Mouse (Mus musculus) liver, adult (tissue): ENCODE measurements around the gene Adgre5.
A peak's percentile ranks its signal among the peaks of the same experiment; 100 is the strongest.

Source experiments
- GATA4 ChIP-seq: IDR thresholded peaks from 2 replicates; pipeline ENCODE4 v1.6.1; 2014; ENCODE audit warnings: mild to moderate bottlenecking, low read length; ENCODE audit not compliant: insufficient replicate concordance

Adgre5 gene

DNA sequence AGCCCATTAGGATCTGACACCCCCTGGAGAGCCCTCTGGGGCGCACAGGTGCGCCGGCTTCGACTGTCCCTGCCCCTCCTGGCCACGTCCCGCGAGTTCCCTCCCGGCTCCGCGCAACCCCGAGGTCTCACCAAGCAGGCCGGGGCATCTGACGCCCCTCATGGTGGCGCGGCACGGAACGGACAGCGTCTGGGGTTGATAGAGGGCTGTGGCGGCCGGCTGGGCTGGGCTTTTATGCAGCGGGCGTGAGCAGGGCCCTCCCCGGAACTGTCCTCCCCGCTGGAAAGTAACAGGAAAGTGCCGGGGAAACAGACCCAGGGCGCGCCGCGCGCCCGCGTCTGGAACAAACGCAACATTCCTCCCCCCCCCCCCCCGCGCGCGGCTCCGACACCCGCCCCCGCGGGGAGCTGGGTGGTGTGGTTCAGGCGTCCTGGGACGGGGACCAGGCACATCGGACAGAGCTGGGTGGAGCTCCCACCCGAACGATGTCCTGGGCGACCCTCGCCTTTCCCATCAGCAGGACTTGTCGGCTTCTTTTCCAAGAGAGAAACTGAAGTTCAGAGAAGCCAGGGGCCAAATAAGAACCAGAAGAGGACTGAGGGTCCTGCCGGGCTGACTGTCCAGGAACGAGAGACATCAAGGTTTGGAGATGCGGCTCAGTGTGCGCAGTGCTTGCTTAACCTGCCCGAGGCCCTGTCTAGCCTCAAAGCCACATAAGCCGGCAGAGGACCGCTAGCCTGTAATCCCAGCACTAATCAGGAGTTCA lies at the start of gene Adgre5:
Adgre5 (minus strand) TSS at position 351 of the 766 bp plus-strand sequence.
- TF ChIP-seq GATA4, result peak; percentile 41; the same call in 1 of the 2 replicates

DNA sequence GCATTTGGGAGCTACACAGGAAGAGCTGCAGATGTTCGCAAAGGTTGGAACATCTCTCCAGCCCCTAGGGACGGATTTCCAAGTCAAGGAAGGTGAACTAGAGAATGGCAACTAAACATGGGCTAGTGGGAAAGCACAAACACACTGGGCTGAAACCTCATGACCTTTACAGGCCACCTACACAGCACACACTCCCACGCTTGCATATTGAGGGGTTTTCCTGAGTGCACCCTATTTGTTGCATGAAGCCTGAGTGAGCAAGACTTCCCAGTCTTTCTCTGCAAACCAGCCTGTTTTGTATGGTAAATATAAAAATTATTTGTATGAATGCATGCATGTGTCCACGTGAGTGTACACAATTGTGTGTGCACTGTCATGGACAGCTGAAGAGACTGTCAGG lies 48.7 kb upstream of the Adgre5 start:
- no peak for TF ChIP-seq GATA4

DNA sequence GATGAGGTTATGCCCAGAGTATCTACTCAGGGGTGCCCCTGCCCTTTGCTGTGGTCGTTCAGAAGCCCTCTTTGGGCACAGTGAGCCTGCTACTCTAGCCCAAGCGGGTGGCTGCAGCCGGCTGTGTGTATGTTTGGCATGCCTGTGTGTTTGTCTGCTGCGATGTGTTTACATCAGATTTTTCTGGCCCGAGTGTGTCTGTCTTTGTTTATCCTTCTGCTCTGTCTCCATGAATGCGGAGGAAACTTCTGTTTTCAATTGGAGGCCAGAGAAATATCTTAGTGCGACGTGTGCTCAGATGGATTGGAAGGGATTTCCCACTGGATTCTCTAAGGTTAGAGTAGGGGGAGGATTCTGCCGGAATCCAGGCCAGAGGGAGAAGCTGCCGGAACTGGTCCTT lies 43.9 kb upstream of the Adgre5 start:
- TF ChIP-seq GATA4, result no peak

DNA sequence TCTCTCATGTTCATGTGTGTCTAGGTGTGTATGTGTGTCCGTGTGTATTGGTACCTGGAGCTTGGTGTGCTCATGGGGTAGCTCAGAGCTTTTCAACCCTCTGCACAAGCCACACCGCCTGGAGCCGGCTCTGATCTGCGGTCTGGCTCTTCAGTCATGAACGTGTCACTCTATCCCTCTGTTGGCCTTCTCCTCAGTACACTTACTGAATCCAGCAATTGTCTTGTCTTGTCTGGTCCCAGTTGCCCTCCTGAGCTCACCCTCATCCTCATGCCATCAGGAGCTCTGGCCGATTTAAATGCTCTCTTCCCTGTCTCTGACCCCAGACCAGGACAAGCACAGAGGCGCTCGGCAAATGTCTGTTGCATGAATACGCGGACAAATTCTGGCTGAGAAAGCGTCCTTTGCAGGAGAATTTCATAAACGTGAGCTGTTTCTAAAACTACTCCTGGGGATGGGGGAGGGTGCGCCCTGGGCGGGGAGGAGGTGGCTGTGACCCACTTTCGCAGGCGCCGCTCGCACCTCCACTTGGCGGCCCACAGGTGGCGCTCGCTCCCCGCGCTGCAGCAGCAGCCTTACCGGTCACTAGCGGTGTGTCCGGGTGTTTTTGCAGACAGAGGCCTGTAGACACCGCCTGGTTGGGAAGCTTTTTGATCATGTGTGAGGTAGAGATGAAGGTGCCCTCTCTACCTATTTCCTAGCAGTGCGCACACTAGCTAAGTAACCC lies 41.9 kb upstream of the Adgre5 start:
- TF ChIP-seq GATA4, result no peak; the same call in 1 of the 2 replicates

DNA sequence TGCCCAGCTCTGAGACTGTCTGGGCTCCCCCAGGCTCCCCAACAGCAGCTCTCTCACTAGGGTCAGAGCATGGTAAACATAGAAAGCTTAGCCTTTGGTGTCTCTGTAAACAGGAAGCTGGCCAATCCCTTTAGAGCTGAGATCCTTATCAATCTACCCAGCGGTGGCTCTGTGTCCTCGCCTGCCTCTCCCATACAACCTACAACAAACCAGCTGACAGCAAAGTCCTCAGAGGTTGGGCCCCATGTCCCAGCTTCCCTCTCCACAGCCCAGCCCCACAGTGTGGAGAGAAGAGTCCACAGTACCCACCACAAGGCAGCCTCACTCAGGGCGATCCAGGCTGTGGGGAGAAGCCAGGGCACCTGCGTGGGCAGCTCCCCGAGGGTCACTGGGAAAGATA lies 38.5 kb upstream of the Adgre5 start:
- TF ChIP-seq GATA4, result no peak

DNA sequence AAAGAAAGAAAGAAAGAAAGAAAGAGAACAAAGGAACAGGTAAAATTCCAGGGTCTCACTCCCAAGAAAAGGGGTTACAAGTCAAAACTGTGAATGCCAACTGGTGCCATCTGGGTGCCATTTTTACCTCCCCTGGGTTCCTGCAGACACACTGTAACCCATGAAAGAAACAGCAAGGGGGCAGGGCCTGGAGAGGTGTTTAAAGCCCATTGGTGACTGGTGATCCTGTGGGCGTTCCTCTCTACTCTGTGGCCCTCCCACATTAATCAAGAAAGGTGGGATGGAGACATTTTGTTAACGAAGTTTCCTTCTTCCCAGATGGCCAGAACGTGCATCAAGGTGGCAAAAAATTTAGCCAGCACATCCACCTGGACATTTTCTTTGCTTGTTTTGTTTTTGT lies 36.9 kb upstream of the Adgre5 start:
- TF ChIP-seq GATA4, result no peak

DNA sequence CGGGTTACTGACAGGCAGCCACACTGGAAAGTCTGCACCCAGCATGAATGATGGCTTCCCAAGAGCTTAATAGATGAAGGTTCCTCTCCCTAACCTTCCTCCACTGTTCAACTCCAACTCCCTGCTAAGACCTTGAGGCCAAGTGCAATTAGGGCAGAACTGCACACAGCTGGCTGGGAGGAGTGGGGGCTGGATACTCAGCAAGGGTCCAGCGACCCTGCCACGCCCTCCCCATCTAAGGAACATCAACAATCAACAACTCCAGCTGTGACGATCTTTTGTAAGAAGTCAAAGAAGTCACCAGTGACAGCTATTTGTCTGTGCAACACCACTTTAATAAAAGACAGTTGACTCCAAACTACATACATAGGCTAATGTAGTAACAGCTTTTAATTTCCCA lies 35.5 kb upstream of the Adgre5 start:
- TF ChIP-seq GATA4, result no peak

DNA sequence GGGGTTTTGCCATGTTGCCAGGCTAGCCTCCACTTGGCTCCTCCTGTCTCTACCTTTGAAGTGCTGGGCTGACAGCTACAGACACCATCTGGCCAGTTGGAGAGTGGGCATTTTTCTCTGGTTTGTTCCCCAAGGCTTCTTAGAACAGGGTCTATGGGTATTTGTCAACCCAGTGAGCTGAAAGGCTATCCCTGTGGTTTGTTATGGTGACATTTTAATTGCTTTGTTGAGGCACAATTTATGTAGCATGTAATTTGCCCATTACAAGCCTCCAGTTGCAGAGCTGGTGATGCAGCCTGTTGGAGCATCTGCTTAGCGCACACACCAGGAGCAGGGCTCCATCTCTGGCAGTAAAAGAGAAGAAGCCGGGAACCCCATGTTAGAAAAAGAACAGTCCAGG lies 33.1 kb upstream of the Adgre5 start:
- no peak for TF ChIP-seq GATA4

DNA sequence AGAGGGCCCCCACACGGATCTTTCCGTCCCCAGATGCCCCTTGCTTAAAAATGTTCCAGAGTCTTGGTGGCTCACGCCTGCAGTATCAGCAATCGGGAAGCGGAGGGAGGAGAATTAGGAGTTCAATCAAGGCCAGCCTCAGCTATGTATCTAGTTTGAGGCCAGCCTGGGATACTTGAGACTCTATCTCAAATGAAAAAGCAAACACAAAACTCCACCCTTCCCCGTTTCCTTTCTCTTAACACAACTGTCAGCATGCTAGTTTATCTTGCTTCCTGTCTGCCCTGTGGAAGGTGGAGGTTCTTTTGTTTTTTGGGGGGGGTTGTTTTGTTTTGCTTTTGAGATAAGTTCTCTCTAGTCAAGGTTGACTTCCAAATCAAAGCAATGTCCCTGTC lies 32.3 kb upstream of the Adgre5 start:
- TF ChIP-seq GATA4, result peak; percentile 80

DNA sequence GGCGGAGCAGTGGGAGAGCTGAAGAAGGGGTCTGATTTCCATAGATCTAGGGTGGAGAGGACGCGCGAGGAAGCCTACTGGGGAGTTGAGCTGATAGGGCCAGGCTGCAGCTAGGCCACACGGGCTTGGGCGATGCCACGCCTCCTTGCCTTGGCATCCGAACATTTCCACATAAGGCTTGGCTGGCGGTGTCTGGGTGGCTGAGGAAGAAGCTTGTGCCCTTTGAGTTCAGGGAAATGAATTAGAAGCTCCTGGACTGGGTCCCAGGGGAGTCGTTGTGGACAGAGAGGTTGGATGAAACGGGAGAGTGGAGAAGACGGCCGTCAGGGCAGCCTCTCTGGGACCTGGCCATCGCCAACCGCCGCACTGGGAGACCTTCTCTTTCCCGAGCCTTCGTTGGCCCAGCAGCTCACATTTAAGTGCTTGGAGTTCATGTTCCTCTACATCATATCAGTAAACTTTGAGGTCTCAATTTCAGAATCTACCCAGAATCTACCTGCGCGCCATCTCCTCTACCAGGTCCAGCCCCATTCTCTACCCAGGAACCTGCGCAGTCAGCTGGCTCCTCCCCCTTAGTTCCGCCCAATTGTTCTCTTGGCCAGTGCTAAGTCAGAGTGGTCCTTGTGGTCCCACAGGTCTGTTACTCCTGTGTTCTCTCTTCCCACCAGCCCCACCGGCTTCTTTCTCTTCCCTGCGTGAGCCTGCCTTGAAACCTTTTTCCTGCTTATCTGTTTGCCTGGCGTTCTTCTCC lies 31.8 kb upstream of the Adgre5 start:
- no peak; the same call in 1 of the 2 replicates for TF ChIP-seq GATA4

DNA sequence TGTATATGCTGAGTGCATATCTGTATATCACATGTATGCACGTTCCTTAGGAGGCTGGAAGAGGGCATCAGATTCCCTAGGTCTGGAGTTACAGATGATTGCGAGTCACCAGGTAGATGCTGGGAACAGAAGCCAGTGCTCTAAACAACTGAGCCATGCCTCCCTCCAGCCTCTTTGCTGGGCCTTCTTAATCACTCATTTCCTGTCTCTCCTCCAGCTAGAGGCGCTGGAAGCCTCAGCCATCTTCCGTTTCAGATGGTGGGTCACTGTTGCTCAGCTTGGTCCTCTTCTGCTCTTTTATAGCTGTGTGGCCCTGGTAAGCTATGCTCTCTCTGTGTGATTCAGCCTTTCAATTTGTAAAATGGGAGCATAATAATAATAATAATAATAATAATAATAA lies 30.7 kb upstream of the Adgre5 start:
- TF ChIP-seq GATA4, result no peak

DNA sequence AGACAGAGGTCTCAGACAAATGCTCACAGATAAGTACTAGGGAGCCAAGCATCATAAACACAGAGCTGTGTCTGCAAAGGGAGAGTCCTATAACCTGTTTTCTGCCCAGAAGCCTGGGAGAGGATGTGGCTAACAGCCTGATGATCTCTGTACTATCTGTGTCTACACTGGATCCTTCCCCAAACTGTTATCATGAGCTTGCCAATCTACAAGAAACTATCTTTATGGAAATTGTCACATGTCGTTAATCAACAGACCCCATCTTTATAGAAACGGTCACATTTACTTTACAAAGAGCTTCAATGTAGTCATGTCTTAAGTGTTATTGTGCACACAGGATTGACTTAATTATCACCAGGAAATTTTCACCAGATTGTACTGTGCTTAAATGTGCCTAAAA lies 29.5 kb upstream of the Adgre5 start:
- no peak for TF ChIP-seq GATA4

DNA sequence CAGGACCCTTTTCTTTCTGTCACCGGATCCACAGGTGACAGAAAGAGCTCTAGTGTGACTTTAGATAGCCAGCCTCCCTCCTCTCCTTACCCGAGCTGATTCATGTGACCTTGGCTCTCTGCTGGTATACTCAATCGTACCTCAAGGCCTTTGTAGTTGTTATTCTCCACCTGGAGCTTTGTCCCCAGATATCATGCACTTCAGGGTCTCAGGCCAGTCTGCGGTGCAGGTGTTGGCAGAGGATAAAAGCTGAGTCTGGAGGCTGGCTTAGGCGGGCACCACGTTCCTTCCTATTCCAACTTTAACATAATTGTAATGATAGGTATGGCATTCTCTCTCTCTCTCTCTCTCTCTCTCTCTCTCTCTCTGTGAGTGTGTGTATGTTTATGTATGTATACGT lies 28.6 kb upstream of the Adgre5 start:
- TF ChIP-seq GATA4, result no peak

DNA sequence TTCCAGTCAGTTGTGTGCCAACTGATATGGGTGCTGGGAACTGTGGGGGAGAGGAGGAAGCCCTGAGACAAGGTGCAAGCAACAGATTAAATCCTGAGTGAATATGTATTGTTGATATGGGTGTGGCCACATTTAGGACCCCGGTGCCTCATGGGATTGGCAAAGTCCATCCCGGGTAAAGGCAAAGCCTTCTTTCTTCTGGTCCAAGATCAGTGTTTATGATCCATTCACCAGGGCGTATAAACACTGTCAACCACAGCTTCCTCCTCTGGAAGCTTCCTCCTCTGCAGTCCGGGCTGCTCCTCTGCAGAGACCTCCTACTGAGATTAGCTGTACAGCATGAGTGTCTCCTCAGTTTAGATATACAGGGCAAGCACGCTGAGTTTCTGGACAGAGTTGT lies 27.4 kb upstream of the Adgre5 start:
- TF ChIP-seq GATA4, result no peak

DNA sequence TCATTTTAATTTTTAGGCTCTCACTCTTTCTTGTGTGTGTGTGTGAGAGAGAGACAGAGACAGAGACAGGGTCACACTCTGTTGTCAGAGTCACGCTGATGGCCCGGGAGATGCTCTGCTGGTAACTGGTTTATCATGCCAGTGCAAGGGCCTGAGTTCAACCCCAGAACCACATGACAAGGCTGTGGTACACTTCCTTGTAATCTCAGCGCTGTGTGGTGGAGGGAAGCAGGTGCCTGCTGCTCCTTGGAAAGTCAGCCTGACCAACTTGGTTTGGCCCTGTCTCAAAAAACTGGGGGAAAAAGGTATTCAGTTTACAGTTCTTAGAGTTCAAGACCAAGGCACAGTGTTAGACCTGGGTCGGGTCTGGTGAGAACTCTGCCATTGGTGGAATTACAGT lies 26.3 kb upstream of the Adgre5 start:
- no peak for TF ChIP-seq GATA4

DNA sequence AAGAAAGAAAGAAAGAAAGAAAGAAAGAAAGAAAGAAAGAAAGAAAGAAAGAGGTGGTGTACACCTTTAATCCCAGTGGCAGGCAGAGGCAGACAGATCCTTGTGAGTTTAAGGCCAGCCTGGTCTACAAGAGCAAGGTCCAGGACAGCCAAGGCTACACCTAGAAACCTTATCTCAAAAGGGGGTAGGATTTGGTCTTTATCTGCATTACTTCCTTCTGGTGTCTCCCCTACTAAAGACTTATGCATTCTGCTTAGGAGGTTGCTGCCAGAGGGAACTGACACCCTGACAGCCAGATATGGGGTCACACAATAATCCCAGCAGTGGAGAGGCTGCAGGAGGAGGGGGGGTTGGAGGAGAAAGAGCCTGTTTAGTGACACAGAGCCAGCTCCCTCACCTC lies 24.5 kb upstream of the Adgre5 start:
- TF ChIP-seq GATA4, result no peak

DNA sequence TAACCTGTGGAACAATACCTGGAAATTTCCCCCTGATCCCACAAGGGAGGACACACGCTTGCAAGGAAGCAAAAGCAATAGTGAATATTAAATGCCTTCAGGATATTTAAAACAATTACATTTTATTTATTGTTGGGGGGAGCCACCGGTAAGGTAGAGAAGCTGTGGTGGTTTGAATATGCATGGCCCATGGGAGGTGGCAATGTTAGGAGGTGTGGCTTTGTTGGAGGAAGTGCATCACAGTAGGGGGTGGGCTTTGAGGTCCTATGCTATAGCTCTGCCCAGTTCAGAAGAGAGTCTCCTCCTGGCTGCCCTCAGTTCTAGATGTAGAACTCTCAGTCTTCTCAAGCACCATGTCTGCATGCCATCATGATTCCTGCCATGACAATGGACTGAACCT lies 23.6 kb upstream of the Adgre5 start:
- TF ChIP-seq GATA4, result no peak

DNA sequence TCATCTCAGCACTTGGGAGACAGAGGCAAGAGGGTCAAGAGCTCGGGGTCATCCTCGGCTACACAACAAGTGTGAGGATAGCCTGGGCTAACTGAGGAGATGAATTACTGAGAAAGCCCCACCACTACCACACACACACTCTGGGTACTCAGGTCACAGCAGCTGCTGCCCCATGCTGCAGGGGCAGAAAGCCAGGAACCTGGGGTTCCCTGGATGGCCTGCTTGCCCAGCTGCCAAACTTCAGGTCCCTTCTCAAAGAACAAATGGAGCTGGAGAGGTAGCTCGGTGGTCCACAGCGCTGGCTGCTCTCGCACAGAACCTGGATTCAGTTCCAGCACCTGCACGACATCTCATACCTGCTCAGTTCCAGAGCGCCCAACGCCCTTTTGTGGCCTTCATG lies 23.0 kb upstream of the Adgre5 start:
- TF ChIP-seq GATA4, result no peak
